Mouse (Mus musculus) lung, postnatal 0 days (tissue): ENCODE measurements around the gene Eif1ad. TPM values are rescaled to one million over a fixed set of nuclear protein-coding genes. Genes with fewer than 3 reads are reported as not detected.
A peak's percentile ranks its signal among the peaks of the same experiment; 100 is the strongest.
"Not testable (repeated sequence)": the region's sequence is repeated elsewhere in the genome, so short reads cannot be mapped to it uniquely, and the experiment has no call there.

Experiments
- ATAC-seq: fragments of 200-750 bp; cut with Nextera tagmentation; 2 replicates; pipeline ENCODE4 v1.8.0; 2017; ENCODE audit warnings: moderate library complexity
- DNase-seq: peaks from one replicate; pipeline ENCODE4 v3.0.0-alpha.2; 2016; ENCODE audit warnings: low spot score
- H3K27ac ChIP-seq: fragments of 300-500 bp; sonication (generic); 2 replicates; pipeline ENCODE4 v1.5.1; 2014; ENCODE audit warnings: antibody characterized with exemption, mild to moderate bottlenecking, low read length, mixed read lengths
- H3K27me3 ChIP-seq: fragments of 300-500 bp; sonication (generic); replicated peaks from 2 replicates; pipeline ENCODE4 v1.6.1; 2014; ENCODE audit warnings: low read length, mixed read lengths; ENCODE audit not compliant: insufficient read depth
- H3K36me3 ChIP-seq: fragments of 300-500 bp; sonication (generic); 2 replicates; pipeline ENCODE4 v1.6.1; 2014; ENCODE audit warnings: low read length, mixed read lengths; ENCODE audit not compliant: insufficient read depth
- H3K4me1 ChIP-seq: fragments of 300-500 bp; sonication (generic); 2 replicates; pipeline ENCODE4 v1.6.1; 2014; ENCODE audit warnings: antibody characterized with exemption, low read depth, low read length, mixed read lengths; ENCODE audit not compliant: insufficient read depth
- H3K4me2 ChIP-seq: fragments of 300-500 bp; sonication (generic); replicated peaks from 2 replicates; pipeline ENCODE4 v1.6.1; 2014; ENCODE audit warnings: low read depth, mild to moderate bottlenecking, low read length, moderate library complexity, mixed read lengths
- H3K4me3 ChIP-seq: fragments of 300-500 bp; sonication (generic); 2 replicates; pipeline ENCODE4 v1.5.1; 2014; ENCODE audit warnings: low read depth, low read length
- H3K9ac ChIP-seq: fragments of 300-500 bp; sonication (generic); replicated peaks from 2 replicates; pipeline ENCODE4 v1.6.1; 2014; ENCODE audit warnings: low read depth, mild to moderate bottlenecking
- H3K9me3 ChIP-seq: fragments of 300-500 bp; sonication (generic); 2 replicates; pipeline ENCODE4 v1.6.1; 2016; ENCODE audit warnings: low read length, mixed read lengths
- CTCF ChIP-seq: IDR thresholded peaks from 2 replicates; pipeline ENCODE4 v1.5.1; 2016; ENCODE audit warnings: antibody characterized with exemption, mild to moderate bottlenecking
- EP300 ChIP-seq: IDR thresholded peaks from 2 replicates; pipeline ENCODE4 v1.6.1; 2016; ENCODE audit warnings: antibody characterized with exemption, mild to moderate bottlenecking, control low read depth
- WGBS: fragments of 180-500 bp; shearing (Covaris S2); extraction: QIAGEN DNeasy Blood & Tissue Kit; methylation state at CpG from one replicate; pipeline ENCODE4 v1.1.7; 2014; 5-methylcytosine and 5-hydroxymethylcytosine counted together
- polyA plus RNA-seq: library from polyadenylated mRNA; unstranded; fragments of >200 nt; fragmentation: Nextera tagmentation; extraction: Ambion mirVana; gene quantifications from 2 replicates; pipeline ENCODE4 v1.2.1, GENCODE M21; 2015

Eif1ad gene
- polyA plus RNA-seq, 1 experiment from 2014 or later: 21.5 TPM

GRCm38 (mm10) chr19:5395371-5395770, 28.8 kb downstream of the Eif1ad start:
- ATAC-seq: no peak

GRCm38 (mm10) chr19:5401073-5401472, 34.5 kb downstream of the Eif1ad start:
- not testable (repeated sequence) for H3K27me3 ChIP-seq, DNase-seq, H3K9me3 ChIP-seq, ATAC-seq, H3K36me3 ChIP-seq, H3K27ac ChIP-seq, H3K4me3 ChIP-seq, H3K4me1 ChIP-seq, H3K4me2 ChIP-seq, H3K9ac ChIP-seq
- 65% methylated on average over 3 of the region's 4 CpGs for WGBS

More at GRCm38 (mm10) chr19:5395371-5395770, 28.8 kb downstream of the Eif1ad start:
- 63% methylated on average over 4 of the region's 4 CpGs for WGBS
- H3K27me3 ChIP-seq: no peaks in the 10 kb centered on the region
- TF ChIP-seq EP300: no peak
- TF ChIP-seq CTCF: no peak
- no peak overlapping the region for H3K4me3 ChIP-seq
- H3K9me3 ChIP-seq: no peaks in the 10 kb centered on the region
- H3K27ac ChIP-seq: no peak overlapping the region
- no peak overlapping the region for H3K4me2 ChIP-seq
- H3K36me3 ChIP-seq: no peaks in the 10 kb centered on the region
- no peaks in the 10 kb centered on the region for H3K4me1 ChIP-seq
- no peak overlapping the region for H3K9ac ChIP-seq
- DNase-seq: peak; percentile 26

- Histone ChIP-seq H3K27ac (0 out of 2 replicates have a peak within 1 kb of the TSS, but pooled peaks have one; percentile 14), H3K27me3 (no peaks in the 10 kb centered on the region), H3K9me3 (no peaks in the 10 kb centered on the region), H3K9ac (no peak within 1 kb of the TSS), H3K4me3 (no peak within 1 kb of the TSS), H3K36me3 (no peaks in the 10 kb centered on the region), H3K4me2 (no peak within 1 kb of the TSS), H3K4me1 (no peaks in the 10 kb centered on the region)
- no peak; the same call in 1 of the 2 replicates for ATAC-seq
- WGBS: 59% methylated on average over 8 of the region's 8 CpGs
- peak; percentile 25 for TF ChIP-seq CTCF
- no peak for TF ChIP-seq EP300
- peak; percentile 59 for DNase-seq
Observed at GRCm38 (mm10) chr19:5402293-5402692, 35.8 kb downstream of the Eif1ad start, which contains the start of gene Tsga10ip. Tsga10ip (minus strand) TSS chr19:5402526.

GRCm38 (mm10) chr19:5405924-5406323, 39.4 kb downstream of the Eif1ad start:
- no peaks in the 10 kb centered on the region for H3K4me1 ChIP-seq

GRCm38 (mm10) chr19:5406531-5407126, 40.1 kb downstream of the Eif1ad start:
- Histone ChIP-seq H3K27ac (peak overlapping the region; percentile 99), H3K4me2 (peak overlapping the region; percentile 74), H3K9ac (peak overlapping the region; percentile 86), H3K4me3 (peak overlapping the region; percentile 61)
- ATAC-seq (peak; percentile 71), DNase-seq (peak; percentile 72)
- not testable (repeated sequence) for H3K36me3 ChIP-seq, H3K9me3 ChIP-seq, H3K4me1 ChIP-seq, H3K27me3 ChIP-seq
- TF ChIP-seq EP300 (0 out of 2 replicates have a peak, but pooled peaks have one; percentile 41), CTCF (peak; percentile 19)
- 26% methylated on average over 22 of the region's 25 CpGs for WGBS

More at GRCm38 (mm10) chr19:5405924-5406323, 39.4 kb downstream of the Eif1ad start:
- ATAC-seq (no peak), DNase-seq (peak; percentile 70)
- Histone ChIP-seq H3K27me3 (no peaks in the 10 kb centered on the region), H3K9me3 (no peaks in the 10 kb centered on the region), H3K4me2 (peak overlapping the region; percentile 48), H3K27ac (peak overlapping the region; percentile 80), H3K36me3 (no peaks in the 10 kb centered on the region), H3K9ac (peak overlapping the region; percentile 19; the same call in 1 of the 2 replicates), H3K4me3 (peak overlapping the region; percentile 27)
- no peak for TF ChIP-seq EP300
- TF ChIP-seq CTCF: 0 out of 2 replicates have a peak, but pooled peaks have one; percentile 13
- 21% methylated on average over 7 of the region's 7 CpGs for WGBS

- Histone ChIP-seq H3K9ac (peak overlapping the region; percentile 86), H3K4me3 (peak overlapping the region; percentile 61), H3K4me2 (peak overlapping the region; percentile 74), H3K36me3 (no peaks in the 10 kb centered on the region), H3K9me3 (no peaks in the 10 kb centered on the region), H3K4me1 (no peaks in the 10 kb centered on the region), H3K27ac (peak overlapping the region; percentile 99), H3K27me3 (no peaks in the 10 kb centered on the region)
- DNase-seq (peak; percentile 90), ATAC-seq (peak; percentile 74)
- no peak for TF ChIP-seq EP300
- TF ChIP-seq CTCF: peak; percentile 80
- 10% methylated on average over 7 of the region's 7 CpGs for WGBS
Observed at GRCm38 (mm10) chr19:5407133-5407532, 40.6 kb downstream of the Eif1ad start.
